Mouse (Mus musculus): ENCODE data around the gene Timeless. TPM values are rescaled to one million over a fixed set of nuclear protein-coding genes. Genes with fewer than 3 reads are reported as not detected.

Timeless gene
- polyA plus RNA-seq (2014; fragmentation: Illumina TruSeq; extraction: RNeasy Lipid Tissue Mini Kit (QIAGEN cat#74804)), result 2.7 TPM

GRCm38 (mm10) chr10:128231697-128232419 is at the start of gene Timeless:
TSS of gene Timeless (plus strand) at chr10:128232065.

GRCm38 (mm10) chr10:128194024-128194550 is 37.8 kb upstream of the Timeless start, which contains the start of gene Gls2:
TSS of gene Gls2 (plus strand) at chr10:128194457.

DNA sequence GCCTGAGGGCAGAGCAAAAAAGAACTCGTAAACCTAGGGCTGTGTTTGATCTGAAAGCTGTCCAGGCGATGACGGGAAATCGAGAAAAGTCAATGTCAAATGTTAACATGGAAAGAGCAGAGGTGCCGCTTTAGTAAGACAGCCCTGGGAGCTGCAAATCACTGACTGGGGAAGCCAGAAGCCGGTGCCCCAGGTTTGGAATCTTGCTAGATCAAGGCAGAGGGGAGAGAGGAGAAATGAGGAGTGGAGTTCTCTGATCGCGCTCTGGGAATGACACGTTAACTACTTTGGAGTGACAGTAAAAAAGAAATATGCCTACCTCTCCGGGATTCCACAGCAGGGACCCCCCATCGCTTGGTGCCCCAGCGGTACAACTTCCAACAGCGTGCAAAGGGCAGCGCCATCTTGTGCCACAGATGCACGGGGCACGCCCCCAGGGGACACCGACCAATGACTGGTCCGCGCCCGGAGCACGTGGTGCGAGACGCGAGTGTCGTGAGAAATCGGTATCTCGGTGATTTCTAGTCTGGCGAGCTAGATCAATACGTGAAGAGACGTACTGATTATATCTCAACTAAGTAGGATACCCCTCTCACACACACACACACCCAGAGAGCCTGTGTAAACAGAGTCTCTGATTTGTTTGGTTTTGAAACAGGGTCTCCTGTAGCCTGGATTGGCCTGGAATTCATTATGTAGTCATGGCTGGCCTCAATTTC is 20.3 kb upstream of the Timeless start, which contains the start of gene Spryd4:
Spryd4 (minus strand) TSS at position 418 of the 719 bp plus-strand sequence.

DNA sequence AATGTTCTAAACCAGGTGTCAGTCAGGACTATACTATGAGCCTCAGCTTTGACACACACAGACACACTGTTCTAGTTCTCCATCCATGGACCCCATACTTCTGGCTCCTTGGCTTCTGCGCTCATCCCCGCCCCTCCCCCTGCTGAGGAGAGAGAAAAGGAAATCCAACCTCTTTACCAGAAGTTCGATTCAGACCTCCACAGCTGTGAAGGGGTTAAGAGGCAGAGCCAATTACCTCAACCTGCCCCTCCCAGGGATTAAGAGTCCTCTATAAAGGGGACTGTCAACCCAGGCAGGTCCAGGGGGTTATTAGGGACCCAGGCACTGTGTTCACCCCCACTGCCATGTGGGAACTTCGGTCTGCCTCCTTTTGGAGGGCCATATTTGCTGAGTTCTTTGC is 6.3 kb upstream of the Timeless start, which contains the start of gene Mip:
Mip (plus strand) TSS at position 301 of the 400 bp plus-strand sequence.

DNA sequence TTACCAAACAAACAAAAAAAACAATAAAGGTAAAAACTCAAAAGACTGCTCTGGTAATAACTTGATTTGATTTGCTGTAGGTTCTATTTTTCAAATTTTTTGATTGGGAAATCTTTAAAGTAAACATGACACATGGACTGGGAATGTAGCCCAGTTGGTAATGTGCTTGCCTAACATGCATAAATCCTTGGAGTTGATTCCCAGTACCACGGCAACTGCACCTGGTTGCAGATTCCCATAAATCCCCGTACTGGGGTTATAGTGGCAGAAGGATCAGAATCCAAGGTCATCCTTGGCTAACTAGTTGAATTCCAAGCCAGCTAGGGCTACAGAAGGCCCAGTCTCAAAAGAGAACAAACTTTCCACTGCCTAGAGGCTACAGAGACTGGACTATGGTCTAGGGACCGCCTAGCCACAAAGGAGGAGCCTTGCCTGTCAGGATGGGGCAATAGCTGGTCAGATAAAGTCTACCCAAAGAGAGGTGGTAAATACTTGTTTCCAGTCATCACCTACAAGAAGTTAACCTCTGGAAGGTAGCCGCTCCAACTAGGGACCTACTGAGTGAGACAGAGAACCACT is 21.9 kb downstream of the Timeless start, which contains the start of gene Apon:
Apon (plus strand) TSS at position 420 of the 579 bp plus-strand sequence.

DNA sequence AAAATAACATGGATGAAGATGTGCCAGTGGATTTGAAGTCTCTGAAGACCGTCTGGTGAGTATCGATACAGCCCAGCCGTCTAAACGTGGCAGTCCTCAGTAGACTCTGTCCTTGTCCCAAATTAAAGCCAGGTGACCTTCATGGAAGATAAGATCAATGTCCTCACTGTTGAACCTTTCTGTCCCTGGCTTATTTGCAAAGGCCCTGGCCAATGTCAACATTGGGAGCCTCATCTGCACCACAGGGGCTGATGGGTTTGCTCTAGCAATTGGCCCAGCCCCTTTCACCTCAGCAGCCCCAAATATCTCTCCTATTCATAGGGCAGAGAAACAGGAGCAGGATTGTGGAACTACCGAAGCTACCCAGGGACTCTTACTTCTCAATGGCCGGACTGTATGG is 36.5 kb downstream of the Timeless start, which contains the start of gene Apof:
Apof (plus strand) TSS at position 301 of the 400 bp plus-strand sequence.

DNA sequence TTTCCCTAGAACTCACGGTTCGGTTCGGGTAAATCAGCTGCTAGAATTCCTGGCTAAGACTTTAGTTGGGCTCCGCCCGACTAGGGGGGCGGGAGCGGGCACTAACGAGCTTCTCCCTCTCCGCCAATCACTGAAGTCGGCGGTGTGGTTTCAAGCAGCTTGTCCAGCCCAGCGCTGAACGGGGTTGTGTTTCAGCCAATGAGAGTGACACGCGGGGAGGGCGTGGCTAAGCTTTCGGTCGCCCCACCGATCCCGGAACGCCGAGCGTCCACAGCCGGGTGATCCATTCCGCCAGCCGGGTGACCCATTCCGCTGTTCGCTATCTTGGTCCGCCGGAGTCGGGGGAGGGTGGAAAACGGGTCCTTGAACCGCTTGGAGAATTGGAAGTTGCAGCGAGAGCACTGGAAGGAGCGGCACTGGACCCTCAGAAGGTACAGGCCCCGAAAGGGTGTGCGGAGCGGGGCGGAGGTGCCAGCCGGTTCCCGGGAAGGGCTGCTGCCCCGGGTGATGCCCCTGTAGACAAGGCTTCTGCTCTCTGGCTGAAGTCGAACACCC is 38.5 kb downstream of the Timeless start, which contains the start of gene Stat2:
Stat2 (plus strand) TSS at position 273 of the 555 bp plus-strand sequence.

GRCm38 (mm10) chr10:128298702-128299171 is 66.9 kb downstream of the Timeless start, which contains the start of gene Il23a:
TSS of gene Il23a (minus strand) at chr10:128298752.

Other genes with a start within 250 kb of the Timeless start
- gene Hsd17b6, start 224.5 kb upstream of the Timeless start, polyA plus RNA-seq (2014; fragmentation: Illumina TruSeq; extraction: RNeasy Lipid Tissue Mini Kit (QIAGEN cat#74804)), result not detected
- 46.0 TPM for gene Prim1, start 216.9 kb upstream of the Timeless start, polyA plus RNA-seq (2014; fragmentation: Illumina TruSeq; extraction: RNeasy Lipid Tissue Mini Kit (QIAGEN cat#74804))
- 1,764 TPM for gene Naca, start 196.5 kb upstream of the Timeless start, polyA plus RNA-seq (2014; fragmentation: Illumina TruSeq; extraction: RNeasy Lipid Tissue Mini Kit (QIAGEN cat#74804))
- 754 TPM for gene Ptges3, start 173.1 kb upstream of the Timeless start, polyA plus RNA-seq (2014; fragmentation: Illumina TruSeq; extraction: RNeasy Lipid Tissue Mini Kit (QIAGEN cat#74804))
- 436 TPM for gene Atp5b, start 148.8 kb upstream of the Timeless start, polyA plus RNA-seq (2014; fragmentation: Illumina TruSeq; extraction: RNeasy Lipid Tissue Mini Kit (QIAGEN cat#74804))
- gene Baz2a, start 140.5 kb upstream of the Timeless start, polyA plus RNA-seq (2014; fragmentation: Illumina TruSeq; extraction: RNeasy Lipid Tissue Mini Kit (QIAGEN cat#74804)), result 14.3 TPM
- gene Rbms2, start 51.8 kb upstream of the Timeless start, polyA plus RNA-seq (2014; fragmentation: Illumina TruSeq; extraction: RNeasy Lipid Tissue Mini Kit (QIAGEN cat#74804)), result 28.7 TPM
- not detected for gene Gls2, start 37.6 kb upstream of the Timeless start, polyA plus RNA-seq (2014; fragmentation: Illumina TruSeq; extraction: RNeasy Lipid Tissue Mini Kit (QIAGEN cat#74804))
- gene Spryd4, start 20.3 kb upstream of the Timeless start, polyA plus RNA-seq (2014; fragmentation: Illumina TruSeq; extraction: RNeasy Lipid Tissue Mini Kit (QIAGEN cat#74804)), result 9.3 TPM
- not detected for gene Mip, start 6.2 kb upstream of the Timeless start, polyA plus RNA-seq (2014; fragmentation: Illumina TruSeq; extraction: RNeasy Lipid Tissue Mini Kit (QIAGEN cat#74804))
- not detected for gene Apon, start 22.0 kb downstream of the Timeless start, polyA plus RNA-seq (2014; fragmentation: Illumina TruSeq; extraction: RNeasy Lipid Tissue Mini Kit (QIAGEN cat#74804))
- 1.00 TPM for gene Apof, start 36.6 kb downstream of the Timeless start, polyA plus RNA-seq (2014; fragmentation: Illumina TruSeq; extraction: RNeasy Lipid Tissue Mini Kit (QIAGEN cat#74804))
- gene Stat2, start 38.5 kb downstream of the Timeless start, polyA plus RNA-seq (2014; fragmentation: Illumina TruSeq; extraction: RNeasy Lipid Tissue Mini Kit (QIAGEN cat#74804)), result 7.4 TPM
- gene Il23a, start 66.7 kb downstream of the Timeless start, polyA plus RNA-seq (2014; fragmentation: Illumina TruSeq; extraction: RNeasy Lipid Tissue Mini Kit (QIAGEN cat#74804)), result not detected
- gene Pan2, start 71.3 kb downstream of the Timeless start, polyA plus RNA-seq (2014; fragmentation: Illumina TruSeq; extraction: RNeasy Lipid Tissue Mini Kit (QIAGEN cat#74804)), result 7.2 TPM
- 55.8 TPM for gene Cnpy2, start 90.4 kb downstream of the Timeless start, polyA plus RNA-seq (2014; fragmentation: Illumina TruSeq; extraction: RNeasy Lipid Tissue Mini Kit (QIAGEN cat#74804))
- gene Cs, start 105.7 kb downstream of the Timeless start, polyA plus RNA-seq (2014; fragmentation: Illumina TruSeq; extraction: RNeasy Lipid Tissue Mini Kit (QIAGEN cat#74804)), result 85.3 TPM
- gene Coq10a, start 136.9 kb downstream of the Timeless start, polyA plus RNA-seq (2014; fragmentation: Illumina TruSeq; extraction: RNeasy Lipid Tissue Mini Kit (QIAGEN cat#74804)), result 3.9 TPM
- gene Ankrd52, start 145.1 kb downstream of the Timeless start, polyA plus RNA-seq (2014; fragmentation: Illumina TruSeq; extraction: RNeasy Lipid Tissue Mini Kit (QIAGEN cat#74804)), result 8.8 TPM
- not detected for gene Slc39a5, start 169.2 kb downstream of the Timeless start, polyA plus RNA-seq (2014; fragmentation: Illumina TruSeq; extraction: RNeasy Lipid Tissue Mini Kit (QIAGEN cat#74804))
- 13.7 TPM for gene Nabp2, start 179.4 kb downstream of the Timeless start, polyA plus RNA-seq (2014; fragmentation: Illumina TruSeq; extraction: RNeasy Lipid Tissue Mini Kit (QIAGEN cat#74804))
- gene Rnf41, start 179.6 kb downstream of the Timeless start, polyA plus RNA-seq (2014; fragmentation: Illumina TruSeq; extraction: RNeasy Lipid Tissue Mini Kit (QIAGEN cat#74804)), result 10.5 TPM
- 62.3 TPM for gene Smarcc2, start 227.2 kb downstream of the Timeless start, polyA plus RNA-seq (2014; fragmentation: Illumina TruSeq; extraction: RNeasy Lipid Tissue Mini Kit (QIAGEN cat#74804))

All from ovary, adult 10 weeks (tissue).